Mouse (Mus musculus): ENCODE results near the gene Gm20388. TPM values are rescaled to one million over a fixed set of nuclear protein-coding genes. Genes with fewer than 3 reads are reported as not detected.

The Gm20388 gene
- total and polyA plus RNA-seq, 2 experiments from 2014 or later, result 17.3 TPM; not detected in 1

DNA sequence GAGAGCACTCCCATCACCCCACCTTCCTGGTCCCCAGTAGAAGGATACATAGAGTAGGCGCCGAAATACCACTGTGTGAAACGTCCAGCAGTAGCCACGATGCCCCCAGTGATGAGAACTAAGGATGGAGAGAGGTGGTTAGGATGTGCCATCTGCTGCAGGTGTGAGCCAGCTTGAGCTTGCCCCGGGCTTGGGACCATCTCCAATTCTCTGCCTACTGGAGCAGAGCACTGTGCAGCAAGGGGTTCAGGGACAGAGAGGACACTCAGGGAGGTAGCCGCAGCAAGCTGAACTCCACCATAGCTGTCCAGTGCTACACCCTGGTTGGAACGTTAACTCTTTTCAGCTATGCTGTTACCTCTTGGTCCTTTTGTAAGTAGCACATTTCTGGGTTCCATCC is 2517.0 kb downstream of the Gm20388 start:
- Histone ChIP-seq H3K4me3 (ENCODE audit: low read depth, low read length) (no peak overlapping the region), H3K27ac (ENCODE audit: low read depth) (no peak overlapping the region), H3K27me3 (ENCODE audit: control insufficient read depth, insufficient read depth, low read length) (no peaks in the 10 kb centered on the region), H3K9ac (replicated peaks; ENCODE audit: low read depth, low read length) (no peak overlapping the region), H3K9me3 (replicated peaks; ENCODE audit: control insufficient read depth, low read length) (no peaks in the 10 kb centered on the region), H3K36me3 (replicated peaks; ENCODE audit: control insufficient read depth, insufficient read depth, low read length) (peaks cover 19% of the 10 kb centered on the region; the same call in 1 of the 2 replicates), H3K4me1 (ENCODE audit: control insufficient read depth, insufficient read depth) (peaks cover 13% of the 10 kb centered on the region; the same call in 1 of the 2 replicates), H3K4me2 (ENCODE audit: low read depth, low read length) (no peak overlapping the region)
- no peak for ATAC-seq (ENCODE audit: insufficient read depth, low read depth)
- DNase-seq (ENCODE audit: low spot score), result no peak
- TF ChIP-seq EP300 (IDR thresholded peaks at IDR 0.05; ENCODE audit: low read depth), result no peak
- TF ChIP-seq CTCF (IDR thresholded peaks at IDR 0.05; ENCODE audit: low read depth), result no peak
- 92% methylated on average over 7 of the region's 7 CpGs for WGBS

DNA sequence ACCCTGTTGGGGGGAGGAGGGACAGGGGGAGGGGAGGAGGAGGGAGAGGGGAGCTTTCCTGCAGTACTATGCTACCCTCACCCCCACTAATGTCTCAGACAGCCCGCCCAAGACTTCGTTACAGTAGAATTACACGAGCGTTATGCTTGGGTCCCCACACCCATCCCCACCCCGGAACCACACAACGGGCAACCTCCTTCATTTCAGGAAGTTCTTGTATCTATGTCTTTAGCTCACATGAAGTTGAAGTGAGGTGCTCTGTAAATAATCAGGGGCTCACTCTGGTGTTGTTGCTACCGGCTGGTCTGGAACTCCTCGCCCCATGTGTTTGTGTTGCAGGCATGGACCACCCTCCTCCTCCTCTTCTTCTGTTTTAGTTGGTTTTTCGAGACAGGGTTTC is 2517.5 kb downstream of the Gm20388 start:
- WGBS, result 88% methylated on average over 9 of the region's 9 CpGs
- TF ChIP-seq CTCF (IDR thresholded peaks at IDR 0.05; ENCODE audit: low read depth) (no peak), EP300 (IDR thresholded peaks at IDR 0.05; ENCODE audit: low read depth) (no peak)
- Histone ChIP-seq H3K9ac (replicated peaks; ENCODE audit: low read depth, low read length) (no peak overlapping the region), H3K27me3 (ENCODE audit: control insufficient read depth, insufficient read depth, low read length) (no peaks in the 10 kb centered on the region), H3K4me1 (ENCODE audit: control insufficient read depth, insufficient read depth) (peaks cover 13% of the 10 kb centered on the region; the same call in 1 of the 2 replicates), H3K36me3 (replicated peaks; ENCODE audit: control insufficient read depth, insufficient read depth, low read length) (peaks cover 19% of the 10 kb centered on the region; the same call in 1 of the 2 replicates), H3K27ac (ENCODE audit: low read depth) (no peak overlapping the region), H3K9me3 (replicated peaks; ENCODE audit: control insufficient read depth, low read length) (no peaks in the 10 kb centered on the region), H3K4me2 (ENCODE audit: low read depth, low read length) (no peak overlapping the region), H3K4me3 (ENCODE audit: low read depth, low read length) (no peak overlapping the region)
- no peak for ATAC-seq (ENCODE audit: insufficient read depth, low read depth)
- DNase-seq (ENCODE audit: low spot score), result no peak

DNA sequence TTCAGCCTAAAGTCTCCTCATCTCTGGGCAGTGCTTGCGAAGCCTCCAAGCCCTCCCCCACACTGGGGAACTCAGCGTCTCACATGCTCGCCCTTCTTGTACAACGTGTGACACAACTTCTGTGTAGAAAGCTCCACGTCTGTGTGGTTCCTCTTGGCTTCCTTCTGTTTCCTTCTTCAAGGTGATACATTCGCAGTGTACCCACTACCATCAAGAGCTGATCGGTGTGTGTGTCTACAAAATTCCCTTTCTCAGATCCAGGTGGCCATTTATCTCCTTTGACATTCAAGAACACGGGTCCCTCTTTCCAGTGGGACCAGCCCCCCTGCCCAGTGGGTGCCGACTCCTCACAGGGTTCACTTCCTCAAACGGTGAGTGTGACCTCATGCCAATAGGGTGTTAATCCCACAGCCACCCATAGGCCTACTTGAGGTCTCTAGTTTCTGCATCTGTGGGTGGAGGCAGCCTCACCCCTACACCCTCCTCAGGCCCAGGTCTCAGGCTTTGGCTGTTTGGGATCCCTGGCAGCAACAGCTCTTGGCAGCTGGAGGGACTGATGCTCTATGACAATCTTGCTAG is 2519.5 kb downstream of the Gm20388 start:
- Histone ChIP-seq H3K36me3 (replicated peaks; ENCODE audit: control insufficient read depth, insufficient read depth, low read length) (peaks cover 19% of the 10 kb centered on the region; the same call in 1 of the 2 replicates), H3K27ac (ENCODE audit: low read depth) (no peak overlapping the region)
- 76% methylated on average over 10 of the region's 10 CpGs for WGBS

DNA sequence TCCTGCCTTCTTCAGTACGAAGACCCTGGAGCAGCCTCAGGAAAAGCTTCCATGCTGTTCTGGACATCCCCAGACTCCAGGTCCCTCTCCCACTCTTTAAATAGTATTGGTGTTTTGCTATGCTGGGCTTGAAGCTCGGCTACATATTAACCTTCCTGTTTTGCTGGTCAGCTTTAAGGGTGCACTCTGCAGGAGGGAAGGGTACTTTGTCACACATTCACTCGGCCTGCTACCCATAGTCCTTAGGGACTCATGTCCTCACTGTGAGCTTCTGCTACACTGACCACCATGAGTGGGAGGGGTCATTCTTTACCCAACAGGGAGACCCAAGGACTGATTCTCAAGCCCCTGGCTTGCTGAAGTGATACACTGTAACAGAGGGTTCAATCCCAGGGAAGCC is 2520.0 kb downstream of the Gm20388 start:
- no peaks in the 10 kb centered on the region for H3K9me3 ChIP-seq (replicated peaks; ENCODE audit: control insufficient read depth, low read length)
- H3K36me3 ChIP-seq (replicated peaks; ENCODE audit: control insufficient read depth, insufficient read depth, low read length), result peaks cover 16% of the 10 kb centered on the region; the same call in 1 of the 2 replicates
- DNase-seq (ENCODE audit: low spot score), result no peak
- H3K4me3 ChIP-seq (ENCODE audit: low read depth, low read length), result no peak overlapping the region
- peaks cover 7% of the 10 kb centered on the region; the same call in 1 of the 2 replicates for H3K4me1 ChIP-seq (ENCODE audit: control insufficient read depth, insufficient read depth)
- no peaks in the 10 kb centered on the region for H3K27me3 ChIP-seq (ENCODE audit: control insufficient read depth, insufficient read depth, low read length)
- H3K9ac ChIP-seq (replicated peaks; ENCODE audit: low read depth, low read length), result no peak overlapping the region
- WGBS, result 83% methylated on average over 3 of the region's 3 CpGs
- no peak for TF ChIP-seq EP300 (IDR thresholded peaks at IDR 0.05; ENCODE audit: low read depth)
- no peak for TF ChIP-seq CTCF (IDR thresholded peaks at IDR 0.05; ENCODE audit: low read depth)
- ATAC-seq (ENCODE audit: insufficient read depth, low read depth), result no peak
- no peak overlapping the region for H3K4me2 ChIP-seq (ENCODE audit: low read depth, low read length)
- H3K27ac ChIP-seq (ENCODE audit: low read depth), result no peak overlapping the region

More for the DNA sequence above, 2519.5 kb downstream of the Gm20388 start:
- ATAC-seq (ENCODE audit: insufficient read depth, low read depth) (no peak), DNase-seq (ENCODE audit: low spot score) (no peak)
- Histone ChIP-seq H3K27me3 (ENCODE audit: control insufficient read depth, insufficient read depth, low read length) (no peaks in the 10 kb centered on the region), H3K9me3 (replicated peaks; ENCODE audit: control insufficient read depth, low read length) (no peaks in the 10 kb centered on the region), H3K9ac (replicated peaks; ENCODE audit: low read depth, low read length) (no peak overlapping the region), H3K4me1 (ENCODE audit: control insufficient read depth, insufficient read depth) (peaks cover 7% of the 10 kb centered on the region; the same call in 1 of the 2 replicates), H3K4me3 (ENCODE audit: low read depth, low read length) (no peak overlapping the region), H3K4me2 (ENCODE audit: low read depth, low read length) (no peak overlapping the region)
- TF ChIP-seq EP300 (IDR thresholded peaks at IDR 0.05; ENCODE audit: low read depth) (no peak), CTCF (IDR thresholded peaks at IDR 0.05; ENCODE audit: low read depth) (no peak)

DNA sequence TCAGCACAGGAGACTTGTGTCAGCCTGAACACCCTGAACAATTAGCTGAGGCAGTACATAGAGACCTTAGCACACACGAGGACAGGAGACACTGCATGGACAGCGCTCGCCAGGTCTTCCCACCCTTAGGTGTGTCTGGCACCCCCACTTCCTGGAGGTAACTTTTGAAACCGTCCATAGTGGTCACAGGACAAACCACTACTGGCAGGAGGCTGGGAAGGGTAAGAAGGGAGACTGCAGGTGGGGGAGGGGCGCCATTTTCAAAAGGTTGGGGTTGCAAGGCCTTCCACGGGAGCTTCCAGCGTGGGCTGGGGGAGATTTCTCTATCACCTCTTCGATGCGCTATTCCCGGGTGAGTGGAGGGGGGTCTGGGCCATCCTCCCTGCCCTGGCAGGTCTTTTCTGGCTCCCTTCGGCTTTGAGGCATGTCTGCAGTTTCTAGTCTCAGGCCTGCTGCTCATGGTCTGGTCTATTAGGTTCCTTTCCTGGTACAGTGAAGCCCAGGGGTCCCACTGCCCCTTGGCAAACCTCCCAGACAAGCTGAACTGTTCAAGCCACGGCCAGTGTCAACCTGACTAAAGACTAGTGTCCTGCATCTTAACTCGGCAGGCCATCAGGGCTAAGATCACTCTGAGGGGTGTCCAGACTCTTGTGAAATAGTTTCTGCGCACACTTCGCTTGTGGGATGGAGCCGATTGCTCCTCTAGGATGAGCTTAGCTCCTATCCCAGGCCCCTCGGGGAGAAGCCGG is 2521.2 kb downstream of the Gm20388 start:
- ATAC-seq (ENCODE audit: insufficient read depth, low read depth), result no peak; the same call in none of the 2 replicates

More for the DNA sequence above, 2521.2 kb downstream of the Gm20388 start:
- Histone ChIP-seq H3K9ac (replicated peaks; ENCODE audit: low read depth, low read length) (peak overlapping the region; percentile 64), H3K9me3 (replicated peaks; ENCODE audit: control insufficient read depth, low read length) (no peaks in the 10 kb centered on the region), H3K4me2 (ENCODE audit: low read depth, low read length) (peak overlapping the region; percentile 85), H3K4me3 (ENCODE audit: low read depth, low read length) (peak overlapping the region; percentile 60), H3K36me3 (replicated peaks; ENCODE audit: control insufficient read depth, insufficient read depth, low read length) (peaks cover 4% of the 10 kb centered on the region; the same call in 1 of the 2 replicates), H3K27me3 (ENCODE audit: control insufficient read depth, insufficient read depth, low read length) (no peaks in the 10 kb centered on the region), H3K4me1 (ENCODE audit: control insufficient read depth, insufficient read depth) (peaks cover 7% of the 10 kb centered on the region; the same call in 1 of the 2 replicates), H3K27ac (ENCODE audit: low read depth) (peak overlapping the region; percentile 65)
- DNase-seq (ENCODE audit: low spot score), result no peak
- 27% methylated on average over 18 of the region's 18 CpGs for WGBS
- TF ChIP-seq EP300 (IDR thresholded peaks at IDR 0.05; ENCODE audit: low read depth), result no peak
- TF ChIP-seq CTCF (IDR thresholded peaks at IDR 0.05; ENCODE audit: low read depth), result no peak
